Mouse (Mus musculus): ENCODE data around the gene Awat2.
A peak's percentile ranks its signal among the peaks of the same experiment; 100 is the strongest.
"Not testable (repeated sequence)": the region's sequence is repeated elsewhere in the genome, so short reads cannot be mapped to it uniquely, and the experiment has no call there.

The Awat2 gene

GRCm38 (mm10) chrX:100442617-100443016 is at the start of gene Awat2:
Gene Awat2 (minus strand): TSS chrX:100442717.
- DNase-seq: not testable (repeated sequence)

GRCm38 (mm10) chrX:100480317-100480716 is 37.8 kb upstream of the Awat2 start:
- peak; percentile 51 for DNase-seq

- no peak for DNase-seq
Measured at GRCm38 (mm10) chrX:100475569-100476223, 33.2 kb upstream of the Awat2 start.

GRCm38 (mm10) chrX:100471491-100471890 is 29.0 kb upstream of the Awat2 start:
- no peak for DNase-seq

- no peak for DNase-seq
Measured at GRCm38 (mm10) chrX:100470126-100470525, 27.6 kb upstream of the Awat2 start.

- no peak for DNase-seq
Measured at GRCm38 (mm10) chrX:100468047-100468446, 25.5 kb upstream of the Awat2 start.

GRCm38 (mm10) chrX:100443532-100443931 is 1.0 kb upstream of the Awat2 start:
- DNase-seq: no peak

GRCm38 (mm10) chrX:100432311-100432710 is 10.2 kb downstream of the Awat2 start:
- no peak for DNase-seq

GRCm38 (mm10) chrX:100428693-100429092 is 13.8 kb downstream of the Awat2 start, which contains the start of gene Otud6a:
Gene Otud6a (plus strand): TSS chrX:100429013.
- no peak for DNase-seq

GRCm38 (mm10) chrX:100409245-100409644 is 33.3 kb downstream of the Awat2 start:
- DNase-seq: no peak

GRCm38 (mm10) chrX:100401657-100402056 is 40.9 kb downstream of the Awat2 start:
- DNase-seq: no peak

- DNase-seq: no peak
Measured at GRCm38 (mm10) chrX:100400900-100401299, 41.6 kb downstream of the Awat2 start.

- no peak for DNase-seq
Measured at GRCm38 (mm10) chrX:100395026-100395425, 47.5 kb downstream of the Awat2 start.

- no peak for DNase-seq
Measured at GRCm38 (mm10) chrX:100394223-100394861, 48.2 kb downstream of the Awat2 start.

- DNase-seq: peak; percentile 8
Measured at GRCm38 (mm10) chrX:100392304-100392703, 50.2 kb downstream of the Awat2 start.

- DNase-seq: peak; percentile 48
Measured at GRCm38 (mm10) chrX:100389887-100390286, 52.6 kb downstream of the Awat2 start.

GRCm38 (mm10) chrX:100356974-100357373 is 85.5 kb downstream of the Awat2 start:
- DNase-seq: no peak
